ENCODE assay signal across 24 mouse cellular contexts in genomic region chr4:102040190-102040589, GRCm38 (mm10). TPM values are rescaled to one million over a fixed set of nuclear protein-coding genes. Genes with fewer than 3 reads are reported as not detected.
"Had no signal": no experiment of that assay in that cellular context is flagged by ENCODE, and none has a peak within 500 bp of the region (broad histone marks: within the 10 kb centered on the region; RNA-seq: fewer than 3 reads in every experiment).

No protein-coding gene starts in this region.

- DNase-seq: kidney, adult 18-20 months; kidney, postnatal 10 days; kidney, postnatal 4 days; lung, adult 2 months; lung, postnatal 4 days; right cerebral cortex, postnatal 14 days; thymus, postnatal 36 days had no signal

- ATAC-seq: lung, postnatal 0 days; midbrain, embryonic 15.5 days had no signal

- H3K4me3 ChIP-seq: layer of hippocampus, adult 2 months; limb, embryonic 10.5 days; liver, embryonic 15.5 days; midbrain, embryonic 15.5 days; neural tube, embryonic 13.5 days had no signal

- H3K4me1 ChIP-seq: liver, embryonic 15.5 days; midbrain, embryonic 15.5 days; neural tube, embryonic 13.5 days had no signal

- H3K9me3 ChIP-seq: limb, embryonic 10.5 days; liver, embryonic 15.5 days; midbrain, embryonic 15.5 days; neural tube, embryonic 13.5 days had no signal

- H3K27ac ChIP-seq: layer of hippocampus, adult 2 months; limb, embryonic 10.5 days; liver, embryonic 15.5 days; midbrain, embryonic 15.5 days; neural tube, embryonic 13.5 days had no signal

- H3K36me3 ChIP-seq: limb, embryonic 10.5 days; liver, embryonic 15.5 days; midbrain, embryonic 15.5 days; neural tube, embryonic 13.5 days had no signal

- H3K9ac ChIP-seq: liver, embryonic 15.5 days; midbrain, embryonic 15.5 days; neural tube, embryonic 13.5 days had no signal

- H3K4me2 ChIP-seq: liver, embryonic 11.5 days; liver, embryonic 15.5 days; midbrain, embryonic 11.5 days; midbrain, embryonic 15.5 days; neural tube, embryonic 13.5 days had no signal

- H3K27me3 ChIP-seq: liver, embryonic 15.5 days; midbrain, embryonic 15.5 days; neural tube, embryonic 13.5 days had no signal

RNA-seq across cellular contexts. Expression of gene Gm12789, which starts 53.8 kb away (rescaled TPM):
- total RNA-seq: layer of hippocampus, adult 2 months; layer of hippocampus, postnatal 10 days; left cerebral cortex, adult 18-20 months; left cerebral cortex, postnatal 10 days; megakaryocyte, adult 5-6 weeks had no signal
- polyA plus RNA-seq: kidney, embryonic 14.5 days; limb, embryonic 10.5 days; limb, embryonic 14.5 days; liver, embryonic 11.5 days; liver, embryonic 15.5 days; lung, adult 2 months; lung, postnatal 0 days; midbrain, embryonic 11.5 days; midbrain, embryonic 15.5 days; neural tube, embryonic 13.5 days; small intestine, adult 2 months; stomach, embryonic 16.5 days; thymus, postnatal 0 days had no signal

RNA-seq across cellular contexts. Expression of gene Gm12790, which starts 59.3 kb away (rescaled TPM):
- total RNA-seq: layer of hippocampus, adult 2 months; layer of hippocampus, postnatal 10 days; left cerebral cortex, adult 18-20 months; left cerebral cortex, postnatal 10 days; megakaryocyte, adult 5-6 weeks had no signal
- polyA plus RNA-seq: kidney, embryonic 14.5 days; limb, embryonic 10.5 days; limb, embryonic 14.5 days; liver, embryonic 11.5 days; liver, embryonic 15.5 days; lung, adult 2 months; lung, postnatal 0 days; midbrain, embryonic 11.5 days; midbrain, embryonic 15.5 days; neural tube, embryonic 13.5 days; small intestine, adult 2 months; stomach, embryonic 16.5 days; thymus, postnatal 0 days had no signal
